Mouse (Mus musculus): ENCODE measurements at regions not wholly inside any gene's neighbourhood (a gene's known extent, or its start where the extent isn't known, plus 50 kb on each side); places are given as distances from the start of the nearest gene placed in this dataset.
A peak's percentile ranks its signal among the peaks of the same experiment; 100 is the strongest.

DNA sequence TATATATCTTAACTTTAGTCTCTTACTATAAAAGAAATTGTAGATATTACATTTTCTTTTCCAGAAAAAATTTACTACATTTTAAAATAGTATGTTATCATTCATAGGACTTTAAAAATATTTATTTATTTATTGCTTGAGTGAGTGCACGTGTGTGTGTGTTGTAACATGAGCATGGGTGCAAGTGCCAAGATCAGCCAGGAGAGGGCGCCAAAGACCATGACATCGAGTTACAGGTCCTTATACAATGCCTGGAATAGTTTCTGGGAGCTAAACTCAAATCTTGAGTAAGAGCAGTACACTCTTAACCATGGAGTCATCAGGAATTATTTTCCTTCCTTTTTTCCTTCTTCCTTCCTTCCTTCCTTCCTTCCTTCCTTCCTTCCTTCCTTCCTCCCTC, 185.4 kb upstream of the Mageb4 start:
- Histone ChIP-seq H3K27me3 (ENCODE audit: insufficient read depth, low read length) (no peaks in the 10 kb centered on the region), H3K9me3 (ENCODE audit: low read length) (no peaks in the 10 kb centered on the region), H3K36me3 (ENCODE audit: insufficient read depth, low read length) (no peaks in the 10 kb centered on the region), H3K4me2 (ENCODE audit: low read depth, low read length, poor library complexity, severe bottlenecking) (no peak overlapping the region), H3K9ac (replicated peaks; ENCODE audit: low read length, poor library complexity, severe bottlenecking) (no peak overlapping the region), H3K27ac (ENCODE audit: low read depth, low read length) (no peak overlapping the region), H3K4me3 (ENCODE audit: low read depth, low read length) (no peak overlapping the region), H3K4me1 (ENCODE audit: insufficient read depth, low read length) (no peaks in the 10 kb centered on the region)
- DNase-seq (ENCODE audit: low spot score) (peak; percentile 20), ATAC-seq (ENCODE audit: low FRiP score) (no peak)
- TF ChIP-seq CTCF (IDR thresholded peaks at IDR 0.05) = peak; percentile 45
- 8% methylated on average over 3 of the region's 3 CpGs for WGBS

Data from midbrain, postnatal 0 days (tissue).